Mouse (Mus musculus): ENCODE measurements around the gene Stx7. TPM values are rescaled to one million over a fixed set of nuclear protein-coding genes. Genes with fewer than 3 reads are reported as not detected.

Gene Stx7
- polyA plus RNA-seq, 1 experiment, result 99.4 TPM

GRCm38 (mm10) chr10:24164137-24164908, 15.2 kb downstream of the Stx7 start:
- H3K4me3 ChIP-seq (ENCODE audit: low read depth, low read length), result no peak overlapping the region
- no peaks in the 10 kb centered on the region for H3K9me3 ChIP-seq (replicated peaks; ENCODE audit: control insufficient read depth, insufficient read depth, low read length, poor library complexity, severe bottlenecking)
- peaks cover 2% of the 10 kb centered on the region for H3K4me1 ChIP-seq (ENCODE audit: control insufficient read depth, insufficient read depth, low read length)
- no peak overlapping the region for H3K27ac ChIP-seq (ENCODE audit: insufficient read depth, low read length)
- no peaks in the 10 kb centered on the region for H3K27me3 ChIP-seq (ENCODE audit: control insufficient read depth, insufficient read depth, low read length, poor library complexity, severe bottlenecking)
- no peak overlapping the region for H3K9ac ChIP-seq (ENCODE audit: low read depth, poor library complexity, severe bottlenecking)
- TF ChIP-seq CTCF (IDR thresholded peaks at IDR 0.05; ENCODE audit: low read depth, low read length), result no peak
- TF ChIP-seq POLR2A (IDR thresholded peaks at IDR 0.05; ENCODE audit: insufficient read depth, low read length), result no peak
- TF ChIP-seq EP300 (IDR thresholded peaks at IDR 0.05; ENCODE audit: insufficient read depth, low read depth, low read length), result no peak
- H3K36me3 ChIP-seq (ENCODE audit: control insufficient read depth, insufficient read depth, low read length, poor library complexity, severe bottlenecking), result no peaks in the 10 kb centered on the region

- Histone ChIP-seq H3K27ac (ENCODE audit: insufficient read depth, low read length) (no peak overlapping the region), H3K4me3 (ENCODE audit: low read depth, low read length) (no peak overlapping the region), H3K9ac (ENCODE audit: low read depth, poor library complexity, severe bottlenecking) (no peak overlapping the region), H3K36me3 (ENCODE audit: control insufficient read depth, insufficient read depth, low read length, poor library complexity, severe bottlenecking) (no peaks in the 10 kb centered on the region), H3K9me3 (replicated peaks; ENCODE audit: control insufficient read depth, insufficient read depth, low read length, poor library complexity, severe bottlenecking) (no peaks in the 10 kb centered on the region), H3K4me1 (ENCODE audit: control insufficient read depth, insufficient read depth, low read length) (peaks cover 2% of the 10 kb centered on the region), H3K27me3 (ENCODE audit: control insufficient read depth, insufficient read depth, low read length, poor library complexity, severe bottlenecking) (no peaks in the 10 kb centered on the region)
- TF ChIP-seq EP300 (IDR thresholded peaks at IDR 0.05; ENCODE audit: insufficient read depth, low read depth, low read length) (peak; percentile 77), POLR2A (IDR thresholded peaks at IDR 0.05; ENCODE audit: insufficient read depth, low read length) (no peak)
Observed at GRCm38 (mm10) chr10:24164909-24165304, 15.8 kb downstream of the Stx7 start.

GRCm38 (mm10) chr10:24165526-24166055, 16.5 kb downstream of the Stx7 start:
- H3K36me3 ChIP-seq (ENCODE audit: control insufficient read depth, insufficient read depth, low read length, poor library complexity, severe bottlenecking), result no peaks in the 10 kb centered on the region
- H3K9ac ChIP-seq (ENCODE audit: low read depth, poor library complexity, severe bottlenecking), result no peak overlapping the region
- peaks cover 2% of the 10 kb centered on the region for H3K4me1 ChIP-seq (ENCODE audit: control insufficient read depth, insufficient read depth, low read length)
- H3K27ac ChIP-seq (ENCODE audit: insufficient read depth, low read length), result no peak overlapping the region
- TF ChIP-seq POLR2A (IDR thresholded peaks at IDR 0.05; ENCODE audit: insufficient read depth, low read length), result no peak
- H3K4me3 ChIP-seq (ENCODE audit: low read depth, low read length), result no peak overlapping the region
- H3K27me3 ChIP-seq (ENCODE audit: control insufficient read depth, insufficient read depth, low read length, poor library complexity, severe bottlenecking), result no peaks in the 10 kb centered on the region
- no peaks in the 10 kb centered on the region for H3K9me3 ChIP-seq (replicated peaks; ENCODE audit: control insufficient read depth, insufficient read depth, low read length, poor library complexity, severe bottlenecking)

- no peak for TF ChIP-seq POLR2A (IDR thresholded peaks at IDR 0.05; ENCODE audit: insufficient read depth, low read length)
- TF ChIP-seq EP300 (IDR thresholded peaks at IDR 0.05; ENCODE audit: insufficient read depth, low read depth, low read length), result no peak
- TF ChIP-seq CTCF (IDR thresholded peaks at IDR 0.05; ENCODE audit: low read depth, low read length), result no peak
Observed at GRCm38 (mm10) chr10:24167978-24168583, 19.0 kb downstream of the Stx7 start.

GRCm38 (mm10) chr10:24168854-24169253, 19.8 kb downstream of the Stx7 start:
- Histone ChIP-seq H3K9me3 (replicated peaks; ENCODE audit: control insufficient read depth, insufficient read depth, low read length, poor library complexity, severe bottlenecking) (no peaks in the 10 kb centered on the region), H3K27ac (ENCODE audit: insufficient read depth, low read length) (no peak overlapping the region), H3K36me3 (ENCODE audit: control insufficient read depth, insufficient read depth, low read length, poor library complexity, severe bottlenecking) (no peaks in the 10 kb centered on the region), H3K9ac (ENCODE audit: low read depth, poor library complexity, severe bottlenecking) (no peak overlapping the region), H3K4me3 (ENCODE audit: low read depth, low read length) (no peak overlapping the region), H3K27me3 (ENCODE audit: control insufficient read depth, insufficient read depth, low read length, poor library complexity, severe bottlenecking) (no peaks in the 10 kb centered on the region), H3K4me1 (ENCODE audit: control insufficient read depth, insufficient read depth, low read length) (peaks cover 2% of the 10 kb centered on the region)
- no peak for TF ChIP-seq POLR2A (IDR thresholded peaks at IDR 0.05; ENCODE audit: insufficient read depth, low read length)
- no peak for TF ChIP-seq EP300 (IDR thresholded peaks at IDR 0.05; ENCODE audit: insufficient read depth, low read depth, low read length)
- no peak for TF ChIP-seq CTCF (IDR thresholded peaks at IDR 0.05; ENCODE audit: low read depth, low read length)

More at GRCm38 (mm10) chr10:24167978-24168583, 19.0 kb downstream of the Stx7 start:
- no peaks in the 10 kb centered on the region for H3K9me3 ChIP-seq (replicated peaks; ENCODE audit: control insufficient read depth, insufficient read depth, low read length, poor library complexity, severe bottlenecking)
- H3K4me1 ChIP-seq (ENCODE audit: control insufficient read depth, insufficient read depth, low read length), result peaks cover 2% of the 10 kb centered on the region
- no peak overlapping the region for H3K9ac ChIP-seq (ENCODE audit: low read depth, poor library complexity, severe bottlenecking)
- H3K4me3 ChIP-seq (ENCODE audit: low read depth, low read length), result no peak overlapping the region
- no peaks in the 10 kb centered on the region for H3K36me3 ChIP-seq (ENCODE audit: control insufficient read depth, insufficient read depth, low read length, poor library complexity, severe bottlenecking)
- no peak overlapping the region for H3K27ac ChIP-seq (ENCODE audit: insufficient read depth, low read length)
- H3K27me3 ChIP-seq (ENCODE audit: control insufficient read depth, insufficient read depth, low read length, poor library complexity, severe bottlenecking), result no peaks in the 10 kb centered on the region

GRCm38 (mm10) chr10:24171906-24172459, 22.9 kb downstream of the Stx7 start:
- Histone ChIP-seq H3K4me3 (ENCODE audit: low read depth, low read length) (no peak overlapping the region), H3K27me3 (ENCODE audit: control insufficient read depth, insufficient read depth, low read length, poor library complexity, severe bottlenecking) (no peaks in the 10 kb centered on the region), H3K36me3 (ENCODE audit: control insufficient read depth, insufficient read depth, low read length, poor library complexity, severe bottlenecking) (no peaks in the 10 kb centered on the region), H3K9ac (ENCODE audit: low read depth, poor library complexity, severe bottlenecking) (no peak overlapping the region), H3K4me1 (ENCODE audit: control insufficient read depth, insufficient read depth, low read length) (no peaks in the 10 kb centered on the region), H3K27ac (ENCODE audit: insufficient read depth, low read length) (no peak overlapping the region), H3K9me3 (replicated peaks; ENCODE audit: control insufficient read depth, insufficient read depth, low read length, poor library complexity, severe bottlenecking) (no peaks in the 10 kb centered on the region)
- TF ChIP-seq POLR2A (IDR thresholded peaks at IDR 0.05; ENCODE audit: insufficient read depth, low read length) (no peak), CTCF (IDR thresholded peaks at IDR 0.05; ENCODE audit: low read depth, low read length) (no peak), EP300 (IDR thresholded peaks at IDR 0.05; ENCODE audit: insufficient read depth, low read depth, low read length) (no peak)
